Mouse (Mus musculus): Measurements from ENCODE around the gene Atp7b.

DNA sequence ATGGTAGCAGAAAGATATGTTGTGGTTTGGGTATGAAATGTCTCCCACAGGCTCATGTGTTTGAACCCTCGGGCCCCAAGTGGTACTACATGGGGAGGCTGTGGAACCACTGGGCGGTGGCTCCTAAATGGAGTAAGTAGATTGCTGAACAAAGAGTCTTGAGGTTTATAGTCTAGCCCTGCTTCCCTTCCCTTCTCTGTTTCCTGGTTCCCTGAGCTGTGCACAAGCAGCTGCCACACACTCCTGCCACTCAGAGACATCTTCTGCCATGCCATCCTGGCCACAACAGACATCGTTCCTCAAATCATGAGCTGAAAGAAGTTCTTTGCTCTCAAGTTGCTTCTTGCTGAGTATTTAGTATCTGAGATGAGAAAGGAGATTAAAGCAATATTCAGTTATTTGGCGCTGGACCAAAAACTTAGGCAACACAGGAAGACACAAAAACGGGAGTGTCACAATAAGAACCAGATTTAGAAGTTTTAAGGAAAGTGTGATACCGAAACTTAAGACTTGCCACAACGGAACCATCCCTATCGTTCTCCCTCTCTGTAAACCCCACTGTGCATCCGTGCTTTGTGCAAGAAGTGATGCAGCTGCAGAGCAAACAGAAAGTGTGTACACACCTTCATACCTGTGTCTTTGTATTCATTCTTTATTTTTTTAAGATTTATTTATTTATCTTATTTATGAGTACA is 19.4 kb upstream of the Atp7b start:
- TF ChIP-seq POLR2A (IDR thresholded peaks at IDR 0.05; ENCODE audit: borderline replicate concordance, extremely low read depth, low read depth, low read length) = no peak
- no peak for TF ChIP-seq CTCF (IDR thresholded peaks at IDR 0.05; ENCODE audit: insufficient read depth, low read length)

Data from lung, adult 2 months (tissue).